Mouse (Mus musculus) kidney, embryonic 15.5 days (tissue): ENCODE results near the gene Pak4. TPM values are rescaled to one million over a fixed set of nuclear protein-coding genes. Genes with fewer than 3 reads are reported as not detected.
A peak's percentile ranks its signal among the peaks of the same experiment; 100 is the strongest.
"Not testable (repeated sequence)": the region's sequence is repeated elsewhere in the genome, so short reads cannot be mapped to it uniquely, and the experiment has no call there.

ENCODE experiments used
- ATAC-seq: fragments of 200-750 bp; cut with Nextera tagmentation; replicated peaks from 2 replicates; pipeline ENCODE4 v1.8.0; 2017; ENCODE audit warnings: moderate TSS enrichment; ENCODE audit not compliant: low FRiP score
- H3K27ac ChIP-seq: fragments of 300-500 bp; sonication (generic); 2 replicates; pipeline ENCODE4 v1.5.1; 2015; ENCODE audit warnings: mild to moderate bottlenecking, inconsistent platforms
- H3K27me3 ChIP-seq: fragments of 300-500 bp; sonication (generic); 2 replicates; pipeline ENCODE4 v1.6.1; 2015; ENCODE audit warnings: inconsistent platforms
- H3K36me3 ChIP-seq: fragments of 300-500 bp; sonication (generic); 2 replicates; pipeline ENCODE4 v1.6.1; 2015; ENCODE audit warnings: inconsistent platforms
- H3K4me1 ChIP-seq: fragments of 300-500 bp; sonication (generic); 2 replicates; pipeline ENCODE4 v1.6.1; 2015; ENCODE audit warnings: inconsistent platforms
- H3K4me2 ChIP-seq: fragments of 300-500 bp; sonication (generic); 2 replicates; pipeline ENCODE4 v1.6.1; 2015; ENCODE audit warnings: moderate library complexity, mild to moderate bottlenecking, inconsistent platforms
- H3K4me3 ChIP-seq: fragments of 300-500 bp; sonication (generic); replicated peaks from 2 replicates; pipeline ENCODE4 v1.5.1; 2015; ENCODE audit warnings: mild to moderate bottlenecking, inconsistent platforms
- H3K9ac ChIP-seq: fragments of 300-500 bp; sonication (generic); 2 replicates; pipeline ENCODE4 v1.6.1; 2015; ENCODE audit warnings: mild to moderate bottlenecking, inconsistent platforms
- H3K9me3 ChIP-seq: fragments of 300-500 bp; sonication (generic); replicated peaks from 2 replicates; pipeline ENCODE4 v1.6.1; 2016; ENCODE audit warnings: inconsistent platforms
- WGBS: fragments of 180-500 bp; shearing (Covaris S2); methylation state at CpG from one replicate; pipeline ENCODE4 v1.1.7; 2015; ENCODE audit warnings: mixed read lengths; 5-methylcytosine and 5-hydroxymethylcytosine counted together
- polyA plus RNA-seq: library from polyadenylated mRNA; unstranded; fragments of >200 nt; fragmentation: Nextera tagmentation; extraction: Ambion mirVana; gene quantifications from 2 replicates; pipeline ENCODE4 v1.2.1, GENCODE M21; 2015

Pak4 gene
- 63.9 and 72.1 TPM in 2 replicates for polyA plus RNA-seq

DNA sequence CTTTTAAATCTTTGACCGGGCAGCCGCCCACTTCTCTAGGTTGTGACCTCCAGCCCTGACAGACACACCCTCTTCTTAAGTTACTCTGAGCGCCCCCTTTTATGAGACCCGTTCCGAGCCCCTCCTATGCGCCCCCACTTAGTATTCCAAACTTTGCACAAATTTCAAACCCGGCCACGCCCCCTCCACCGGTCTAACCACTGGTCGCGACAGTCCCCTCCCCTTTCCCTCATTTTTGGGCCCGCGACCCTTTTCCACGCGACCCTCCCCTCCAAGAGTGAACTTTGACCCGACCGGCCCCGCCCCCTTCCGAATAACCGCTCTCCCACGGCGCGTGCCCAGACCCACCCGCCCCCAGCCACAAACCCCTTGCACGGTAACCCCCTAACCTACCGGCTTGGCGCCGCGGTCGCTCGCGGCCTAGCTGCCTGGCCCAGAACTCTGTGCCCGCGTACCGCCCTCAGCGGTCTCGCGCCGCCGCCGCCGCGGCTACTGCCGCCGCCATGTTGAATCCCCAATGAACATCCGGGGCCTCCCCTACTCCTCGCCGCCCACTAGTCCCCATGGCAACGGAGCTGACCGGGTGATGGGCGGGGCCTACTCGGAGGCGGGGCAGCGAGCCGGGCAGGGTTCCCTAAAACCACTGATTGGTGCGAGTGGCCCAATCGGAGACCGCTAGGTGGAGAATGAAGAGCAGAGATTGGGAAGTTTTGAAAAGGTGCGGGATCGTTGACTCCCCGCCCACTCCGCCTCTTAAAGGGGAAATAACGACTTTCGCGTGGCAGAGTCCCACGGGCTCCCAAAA, at the start of gene Pak4, which contains the start of gene Samd4b:
TSS of gene Pak4 (minus strand) at position 544 of the 805 bp plus-strand sequence.
TSS of gene Samd4b (minus strand) at position 503 of the 805 bp plus-strand sequence.
- peak within 1 kb of the TSS; percentile 93 for H3K27ac ChIP-seq
- no peaks in the 10 kb centered on the region for H3K36me3 ChIP-seq
- under 1% methylated on average over 65 of the region's 66 CpGs for WGBS
- ATAC-seq: peak; percentile 81
- H3K9me3 ChIP-seq: no peaks in the 10 kb centered on the region
- no peaks in the 10 kb centered on the region for H3K27me3 ChIP-seq
- peak within 1 kb of the TSS; percentile 70 for H3K4me3 ChIP-seq
- peak within 1 kb of the TSS; percentile 64 for H3K9ac ChIP-seq
- peak within 1 kb of the TSS; percentile 70 for H3K4me2 ChIP-seq
- peaks cover 58% of the 10 kb centered on the region for H3K4me1 ChIP-seq

DNA sequence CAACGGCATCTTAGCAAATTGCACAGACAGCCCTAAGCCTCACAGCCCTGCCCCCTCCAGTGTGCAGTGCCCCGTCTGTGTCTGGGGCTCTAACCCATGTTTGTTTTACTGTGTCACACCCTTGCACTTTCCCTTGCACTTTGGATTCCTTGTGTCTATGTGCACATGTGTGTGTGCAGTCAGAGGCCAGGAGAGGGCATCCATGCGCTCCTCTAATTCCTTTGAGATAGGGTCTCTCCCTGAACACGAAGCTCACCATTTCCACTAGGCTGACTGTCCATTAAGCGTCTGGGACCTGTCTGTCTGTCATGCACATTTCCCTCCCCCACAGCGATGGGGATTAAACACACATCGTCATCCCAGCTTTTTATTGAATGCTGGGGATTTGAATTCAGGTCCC, 49.0 kb upstream of the Pak4 start:
- no peak overlapping the region for H3K27ac ChIP-seq
- H3K36me3 ChIP-seq: no peaks in the 10 kb centered on the region
- no peak overlapping the region for H3K4me2 ChIP-seq
- ATAC-seq: no peak
- H3K9me3 ChIP-seq: no peaks in the 10 kb centered on the region
- no peak overlapping the region for H3K4me3 ChIP-seq
- no peaks in the 10 kb centered on the region for H3K4me1 ChIP-seq
- 47% methylated on average over 7 of the region's 7 CpGs for WGBS
- no peaks in the 10 kb centered on the region for H3K27me3 ChIP-seq
- no peak overlapping the region for H3K9ac ChIP-seq

DNA sequence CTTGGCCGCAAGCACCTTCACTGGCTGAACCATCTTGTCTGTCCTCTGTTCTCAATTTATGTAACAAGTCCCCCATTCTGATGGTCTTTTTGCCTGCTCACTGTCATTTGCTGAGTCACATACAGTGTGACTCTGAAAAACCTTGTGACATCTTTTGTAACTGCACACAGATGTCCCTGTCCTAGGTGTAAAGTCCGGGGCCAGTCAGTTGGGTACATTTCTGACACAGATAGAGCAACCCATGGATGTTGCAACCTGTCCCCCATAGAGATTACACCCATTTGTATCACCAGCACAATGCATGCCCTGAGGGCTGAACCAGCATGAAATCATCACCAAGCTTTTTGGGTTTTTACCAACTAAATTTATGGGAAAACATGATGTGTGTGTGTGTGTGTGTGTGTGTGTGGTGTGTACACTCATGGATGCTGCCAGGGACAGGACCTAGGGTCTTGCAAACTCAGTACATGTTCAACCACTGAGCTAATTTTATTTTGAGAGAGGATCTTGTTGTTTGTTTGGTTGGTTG, 48.0 kb upstream of the Pak4 start:
- Histone ChIP-seq H3K4me2 (no peak overlapping the region), H3K27me3 (no peaks in the 10 kb centered on the region), H3K4me1 (no peaks in the 10 kb centered on the region), H3K4me3 (no peak overlapping the region), H3K9ac (no peak overlapping the region), H3K36me3 (no peaks in the 10 kb centered on the region), H3K27ac (no peak overlapping the region), H3K9me3 (no peaks in the 10 kb centered on the region)
- 87% methylated on average over 2 of the region's 2 CpGs for WGBS
- ATAC-seq: no peak

DNA sequence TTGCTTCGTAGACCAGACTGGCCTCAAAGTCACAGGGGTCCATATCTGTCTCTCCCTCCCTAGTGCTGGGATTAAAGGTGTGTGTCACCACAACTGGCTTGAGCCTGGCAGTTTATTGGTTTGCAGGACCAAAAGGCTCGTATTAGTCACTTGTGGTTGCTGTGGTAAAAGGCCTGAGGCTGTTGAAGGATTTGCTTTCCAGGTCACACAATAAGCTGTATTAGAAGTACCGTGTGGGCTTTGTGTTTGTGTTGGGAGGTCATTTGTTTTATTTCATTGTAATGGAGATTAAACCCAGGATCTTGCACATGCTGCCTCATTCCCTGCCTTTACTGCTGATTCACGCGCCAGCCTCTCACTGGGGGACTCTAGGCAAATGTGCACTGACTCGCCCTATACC, 47.4 kb upstream of the Pak4 start:
- 76% methylated on average over 6 of the region's 6 CpGs for WGBS
- H3K27ac ChIP-seq: no peak overlapping the region
- no peak for ATAC-seq
- no peaks in the 10 kb centered on the region for H3K36me3 ChIP-seq
- no peak overlapping the region for H3K4me2 ChIP-seq
- H3K9me3 ChIP-seq: no peaks in the 10 kb centered on the region
- no peaks in the 10 kb centered on the region for H3K27me3 ChIP-seq
- H3K4me3 ChIP-seq: no peak overlapping the region
- no peaks in the 10 kb centered on the region for H3K4me1 ChIP-seq
- H3K9ac ChIP-seq: no peak overlapping the region

DNA sequence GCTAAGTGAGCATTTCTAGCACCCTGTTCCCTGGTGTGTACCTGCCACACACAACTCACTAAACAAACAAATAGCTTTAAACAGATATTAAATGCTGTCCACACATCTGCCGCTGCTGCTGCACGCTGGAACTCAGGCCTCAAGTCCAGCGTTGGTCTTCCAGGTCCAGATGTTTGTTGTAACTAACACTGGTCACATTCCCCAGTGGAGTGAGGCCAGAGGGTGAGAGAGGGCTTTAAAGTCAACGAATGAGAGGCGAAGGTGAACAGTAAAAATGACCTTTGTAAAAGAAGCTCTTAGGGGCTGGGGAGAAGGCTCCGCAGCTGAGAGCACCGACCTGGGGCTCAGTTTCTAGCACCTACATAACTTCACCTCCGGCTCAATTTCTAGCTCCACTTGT, 43.6 kb upstream of the Pak4 start:
- Histone ChIP-seq H3K9me3 (no peaks in the 10 kb centered on the region), H3K27ac (no peak overlapping the region), H3K4me3 (no peak overlapping the region), H3K27me3 (no peaks in the 10 kb centered on the region), H3K36me3 (no peaks in the 10 kb centered on the region), H3K9ac (no peak overlapping the region), H3K4me1 (0 out of 2 replicates have a peak, but pooled peaks cover 3% of the 10 kb centered on the region), H3K4me2 (no peak overlapping the region)
- 30% methylated on average over 8 of the region's 8 CpGs for WGBS
- no peak for ATAC-seq

DNA sequence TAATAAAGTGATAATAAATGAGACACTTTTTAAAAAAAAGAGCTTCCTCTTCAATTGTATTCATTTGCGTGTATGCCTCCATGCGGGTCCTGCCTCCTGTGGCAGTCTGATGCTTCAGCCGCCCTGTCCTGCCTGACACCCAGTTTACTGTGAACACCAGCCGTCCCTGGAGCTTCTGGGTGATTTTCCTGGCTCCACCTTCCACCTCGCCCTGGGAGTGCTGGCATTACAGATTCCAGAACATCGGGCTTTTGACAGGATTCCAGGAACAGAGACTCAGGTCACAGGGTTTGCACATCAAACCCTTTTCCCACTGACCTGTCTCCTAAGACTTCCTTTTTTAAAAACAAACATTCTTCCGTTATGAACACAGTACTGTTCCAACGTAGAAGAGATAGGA, 39.5 kb upstream of the Pak4 start:
- Histone ChIP-seq H3K9ac (no peak overlapping the region), H3K27ac (no peak overlapping the region), H3K4me2 (no peak overlapping the region), H3K27me3 (peaks cover 5% of the 10 kb centered on the region), H3K4me1 (0 out of 2 replicates have a peak, but pooled peaks cover 3% of the 10 kb centered on the region), H3K9me3 (no peaks in the 10 kb centered on the region), H3K4me3 (no peak overlapping the region), H3K36me3 (no peaks in the 10 kb centered on the region)
- no peak for ATAC-seq
- 19% methylated on average over 8 of the region's 8 CpGs for WGBS

DNA sequence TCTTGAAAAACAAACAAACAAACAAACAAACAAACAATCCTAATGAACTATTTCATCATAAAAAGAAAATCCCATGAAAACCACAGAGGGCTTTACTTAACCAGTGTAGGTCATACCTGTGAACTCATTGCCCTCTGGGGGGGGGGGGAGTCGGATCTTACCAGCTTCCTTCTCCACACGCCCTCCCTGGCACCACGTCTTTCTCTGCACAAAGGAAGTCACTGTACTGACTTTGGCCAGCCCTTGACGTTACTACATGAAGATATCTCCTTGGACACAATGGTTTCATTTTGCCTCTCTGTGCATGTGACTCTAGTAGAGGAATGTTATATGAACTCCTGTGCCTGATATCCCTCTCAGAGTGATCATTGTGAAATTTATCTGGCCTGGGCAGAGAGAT, 36.1 kb upstream of the Pak4 start:
- no peak overlapping the region for H3K4me2 ChIP-seq
- H3K4me3 ChIP-seq: no peak overlapping the region
- H3K9me3 ChIP-seq: no peaks in the 10 kb centered on the region
- peaks cover 38% of the 10 kb centered on the region for H3K27me3 ChIP-seq
- peaks cover 15% of the 10 kb centered on the region for H3K4me1 ChIP-seq
- no peak for ATAC-seq
- no peak overlapping the region for H3K9ac ChIP-seq
- no peak overlapping the region for H3K27ac ChIP-seq
- H3K36me3 ChIP-seq: no peaks in the 10 kb centered on the region
- 64% methylated on average over 4 of the region's 4 CpGs for WGBS

DNA sequence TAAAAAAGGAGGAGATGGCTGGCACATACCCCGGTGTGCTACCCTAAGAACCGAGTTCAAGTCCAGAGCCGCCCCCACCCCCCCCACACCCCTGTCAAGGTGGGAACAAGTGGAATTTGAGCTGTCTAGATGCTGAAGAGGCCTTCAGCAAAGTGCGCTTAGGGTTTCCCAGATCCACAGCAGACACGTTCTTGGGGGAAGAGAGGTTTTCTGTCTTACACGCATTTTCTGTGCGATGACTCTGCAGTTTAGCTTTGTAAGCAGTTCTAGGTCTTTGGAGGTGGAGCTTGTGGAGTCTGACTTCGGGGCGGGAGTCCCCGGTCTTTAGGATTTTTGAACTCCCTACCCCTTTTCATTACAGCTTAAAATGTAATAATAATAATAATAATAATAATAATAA, 33.1 kb upstream of the Pak4 start, which contains the start of gene Acp7:
TSS of gene Acp7 (minus strand) at position 260 of the 400 bp plus-strand sequence.
- WGBS: 20% methylated on average over 10 of the region's 10 CpGs
- H3K4me2 ChIP-seq: peak within 1 kb of the TSS; percentile 57
- peaks cover 11% of the 10 kb centered on the region for H3K4me1 ChIP-seq
- H3K27me3 ChIP-seq: peaks cover 45% of the 10 kb centered on the region
- H3K27ac ChIP-seq: no peak within 1 kb of the TSS
- peak within 1 kb of the TSS; percentile 31 for H3K4me3 ChIP-seq
- no peak for ATAC-seq
- no peak within 1 kb of the TSS for H3K9ac ChIP-seq
- no peaks in the 10 kb centered on the region for H3K9me3 ChIP-seq
- H3K36me3 ChIP-seq: no peaks in the 10 kb centered on the region

DNA sequence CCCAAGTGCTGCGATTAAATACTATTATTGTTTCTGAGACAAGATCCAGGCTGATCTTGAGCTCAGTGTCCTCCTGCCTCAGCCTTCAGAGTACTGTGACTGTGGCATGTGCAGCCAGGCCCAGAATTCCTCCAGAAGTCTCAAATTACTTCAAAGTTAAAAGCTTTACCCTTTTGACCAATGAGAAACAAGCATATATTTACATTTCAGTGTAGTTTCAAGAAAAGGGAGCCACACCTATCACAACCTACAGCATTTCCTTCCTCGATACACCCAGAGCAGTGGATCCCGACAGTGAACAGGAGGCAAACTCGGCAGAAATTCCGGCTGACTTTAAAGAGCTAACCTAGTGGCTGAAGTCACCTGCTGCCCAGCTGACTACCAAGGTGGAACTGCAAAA, 26.8 kb upstream of the Pak4 start:
- H3K4me1 ChIP-seq: peaks cover under 1% of the 10 kb centered on the region; the same call in 1 of the 2 replicates
- no peak overlapping the region for H3K4me2 ChIP-seq
- ATAC-seq: no peak
- peaks cover 14% of the 10 kb centered on the region for H3K27me3 ChIP-seq
- 66% methylated on average over 5 of the region's 5 CpGs for WGBS
- H3K9ac ChIP-seq: no peak overlapping the region
- no peak overlapping the region for H3K27ac ChIP-seq
- no peak overlapping the region for H3K4me3 ChIP-seq
- no peaks in the 10 kb centered on the region for H3K36me3 ChIP-seq
- no peaks in the 10 kb centered on the region for H3K9me3 ChIP-seq

DNA sequence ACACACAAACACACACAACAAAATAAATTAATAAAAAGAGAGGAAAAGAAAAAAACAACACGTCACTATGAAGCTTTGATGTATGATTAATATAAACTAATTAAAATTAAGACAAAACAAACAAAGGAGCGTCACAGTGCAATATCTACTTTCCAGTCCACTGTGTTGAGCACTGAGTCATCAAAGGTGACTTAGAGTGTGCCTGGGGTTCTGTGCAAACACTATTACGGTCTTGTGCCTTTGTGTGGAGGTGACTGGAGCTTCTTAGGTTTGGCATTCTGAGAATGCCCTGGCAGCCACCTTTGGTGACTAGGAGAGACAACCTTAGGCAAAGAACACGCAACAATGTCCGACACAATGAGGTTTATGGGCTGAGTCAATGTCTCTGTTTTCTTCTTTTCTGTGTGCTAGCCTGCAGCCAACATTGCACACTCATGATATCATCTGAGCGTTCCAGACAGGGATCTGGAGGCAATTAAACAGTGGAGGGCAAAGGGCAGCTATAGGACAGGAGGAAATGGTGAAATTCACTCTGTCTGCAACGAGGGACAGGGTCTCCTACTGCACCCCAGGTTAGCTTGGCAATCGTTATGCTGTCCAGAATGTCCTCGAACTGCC, 21.2 kb upstream of the Pak4 start:
- no peaks in the 10 kb centered on the region for H3K9me3 ChIP-seq
- H3K9ac ChIP-seq: no peak overlapping the region
- no peaks in the 10 kb centered on the region for H3K4me1 ChIP-seq
- no peak overlapping the region for H3K4me2 ChIP-seq
- 59% methylated on average over 9 of the region's 9 CpGs for WGBS
- H3K4me3 ChIP-seq: no peak overlapping the region
- no peaks in the 10 kb centered on the region for H3K27me3 ChIP-seq
- no peaks in the 10 kb centered on the region for H3K36me3 ChIP-seq
- no peak for ATAC-seq
- H3K27ac ChIP-seq: no peak overlapping the region

DNA sequence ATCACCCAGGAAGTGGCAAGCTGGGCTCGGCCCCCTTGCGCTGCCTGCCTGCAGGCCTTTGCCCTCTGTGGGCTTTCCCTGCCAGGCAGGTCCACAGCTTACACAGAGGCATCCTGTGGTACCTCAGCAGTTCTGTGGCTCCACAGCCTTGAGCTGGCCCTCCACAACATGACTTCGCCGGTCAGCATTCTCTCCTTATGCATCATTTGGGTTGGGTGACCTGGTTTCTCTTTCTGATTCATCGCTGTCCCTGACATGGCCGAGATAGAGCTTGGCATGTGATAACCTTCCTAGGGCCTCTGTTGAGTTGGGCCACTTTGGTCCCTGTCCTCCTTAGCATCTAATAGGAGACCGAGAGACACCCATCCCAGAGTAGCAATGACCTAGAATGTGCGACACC, 8.0 kb upstream of the Pak4 start:
- Histone ChIP-seq H3K4me1 (peaks cover 7% of the 10 kb centered on the region; the same call in 1 of the 2 replicates), H3K36me3 (no peaks in the 10 kb centered on the region), H3K9me3 (no peaks in the 10 kb centered on the region), H3K27me3 (no peaks in the 10 kb centered on the region), H3K27ac (no peak overlapping the region), H3K4me3 (no peak overlapping the region), H3K9ac (no peak overlapping the region), H3K4me2 (no peak overlapping the region)
- WGBS: 88% methylated on average over 8 of the region's 8 CpGs
- no peak for ATAC-seq

DNA sequence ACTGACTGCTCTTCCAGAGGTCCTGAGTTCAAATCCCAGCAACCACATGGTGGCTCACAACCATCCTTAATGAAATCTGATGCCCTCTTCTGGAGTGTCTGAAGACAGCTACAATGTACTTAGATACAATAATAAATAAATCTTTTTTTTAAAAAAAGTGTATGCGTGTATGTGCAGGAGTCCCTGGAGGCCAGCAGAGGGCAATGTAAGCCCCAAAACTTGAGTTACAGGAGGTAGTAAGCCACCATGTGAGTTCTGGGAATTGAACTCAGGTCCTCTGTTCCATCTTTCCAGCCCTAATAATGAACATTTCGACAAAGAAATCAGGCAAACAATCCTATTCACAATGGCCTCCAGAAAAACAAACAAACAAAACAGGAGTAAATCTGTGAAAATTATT, 5.8 kb upstream of the Pak4 start:
- H3K4me1 ChIP-seq, ATAC-seq, H3K27me3 ChIP-seq, H3K27ac ChIP-seq, H3K36me3 ChIP-seq, H3K9me3 ChIP-seq, H3K9ac ChIP-seq, H3K4me2 ChIP-seq, H3K4me3 ChIP-seq: not testable (repeated sequence)
- 83% methylated on average over 2 of the region's 2 CpGs for WGBS
